Mouse (Mus musculus): ENCODE measurements around the gene Armc3. TPM values are rescaled to one million over a fixed set of nuclear protein-coding genes. Genes with fewer than 3 reads are reported as not detected.
A peak's percentile ranks its signal among the peaks of the same experiment; 100 is the strongest.
"Not testable (repeated sequence)": the region's sequence is repeated elsewhere in the genome, so short reads cannot be mapped to it uniquely, and the experiment has no call there.

The Armc3 gene
- polyA plus RNA-seq, 1 experiment from 2014 or later: 2.0 TPM

DNA sequence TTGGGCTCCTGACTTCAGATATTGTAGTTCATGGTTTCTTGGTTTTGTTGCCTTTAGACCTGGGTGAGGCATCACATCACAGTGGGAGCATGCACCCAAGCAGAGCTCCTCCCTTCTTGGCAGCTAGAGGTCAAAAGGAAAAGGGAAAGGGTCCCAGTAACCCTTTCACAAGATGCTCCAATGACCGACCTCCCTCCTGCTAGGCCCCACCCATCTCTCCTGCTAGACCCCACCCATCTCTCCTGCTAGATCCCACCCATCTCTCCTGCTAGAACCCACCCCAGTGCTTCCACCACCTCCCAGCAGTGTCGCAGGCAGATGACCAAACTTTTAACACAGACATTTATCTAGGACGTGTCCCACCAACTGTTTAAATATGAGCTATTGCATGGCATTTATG is 93.3 kb downstream of the Armc3 start:
- no peak for DNase-seq (ENCODE audit: low spot score)
- Histone ChIP-seq H3K9ac (replicated peaks; ENCODE audit: low read depth) (no peak overlapping the region), H3K4me3 (ENCODE audit: low read depth, low read length) (no peak overlapping the region), H3K4me1 (ENCODE audit: insufficient read depth, low read depth, low read length) (no peaks in the 10 kb centered on the region), H3K4me2 (replicated peaks; ENCODE audit: low read depth, low read length) (no peak overlapping the region), H3K27me3 (replicated peaks; ENCODE audit: insufficient read depth, low read length) (no peaks in the 10 kb centered on the region), H3K36me3 (ENCODE audit: insufficient read depth, low read length) (no peaks in the 10 kb centered on the region), H3K9me3 (ENCODE audit: low read length) (no peaks in the 10 kb centered on the region), H3K27ac (ENCODE audit: low read length) (no peak overlapping the region)
- ATAC-seq: no peak
- 34% methylated on average over 3 of the region's 3 CpGs for WGBS
- TF ChIP-seq CTCF (IDR thresholded peaks at IDR 0.05) (no peak), EP300 (IDR thresholded peaks at IDR 0.05) (no peak)

GRCm38 (mm10) chr2:19300345-19301089 is 101.4 kb downstream of the Armc3 start:
- ATAC-seq: no peak

GRCm38 (mm10) chr2:19301251-19301650 is 102.1 kb downstream of the Armc3 start:
- H3K27me3 ChIP-seq (replicated peaks; ENCODE audit: insufficient read depth, low read length): no peaks in the 10 kb centered on the region
- no peaks in the 10 kb centered on the region for H3K36me3 ChIP-seq (ENCODE audit: insufficient read depth, low read length)
- peak; percentile 59 for DNase-seq (ENCODE audit: low spot score)
- TF ChIP-seq EP300 (IDR thresholded peaks at IDR 0.05): no peak
- TF ChIP-seq CTCF (IDR thresholded peaks at IDR 0.05): no peak
- no peak overlapping the region for H3K9ac ChIP-seq (replicated peaks; ENCODE audit: low read depth)
- 0 out of 2 replicates have a peak, but pooled peaks cover 5% of the 10 kb centered on the region for H3K4me1 ChIP-seq (ENCODE audit: insufficient read depth, low read depth, low read length)
- 0 out of 2 replicates have a peak overlapping the region, but pooled peaks have one; percentile 1 for H3K27ac ChIP-seq (ENCODE audit: low read length)
- peak; percentile 77 for ATAC-seq
- no peak overlapping the region for H3K4me3 ChIP-seq (ENCODE audit: low read depth, low read length)
- peak overlapping the region; percentile 27 for H3K4me2 ChIP-seq (replicated peaks; ENCODE audit: low read depth, low read length)
- WGBS: 2% methylated on average over 6 of the region's 6 CpGs
- no peaks in the 10 kb centered on the region for H3K9me3 ChIP-seq (ENCODE audit: low read length)

More at GRCm38 (mm10) chr2:19300345-19301089, 101.4 kb downstream of the Armc3 start:
- H3K36me3 ChIP-seq (ENCODE audit: insufficient read depth, low read length): no peaks in the 10 kb centered on the region
- peak; percentile 9 for DNase-seq (ENCODE audit: low spot score)
- H3K27me3 ChIP-seq (replicated peaks; ENCODE audit: insufficient read depth, low read length): no peaks in the 10 kb centered on the region
- H3K4me1 ChIP-seq (ENCODE audit: insufficient read depth, low read depth, low read length): 0 out of 2 replicates have a peak, but pooled peaks cover 5% of the 10 kb centered on the region
- TF ChIP-seq EP300 (IDR thresholded peaks at IDR 0.05) (no peak), CTCF (IDR thresholded peaks at IDR 0.05) (no peak)
- H3K4me2 ChIP-seq (replicated peaks; ENCODE audit: low read depth, low read length): no peak overlapping the region
- no peak overlapping the region for H3K27ac ChIP-seq (ENCODE audit: low read length)
- WGBS: 61% methylated on average over 9 of the region's 9 CpGs
- H3K9ac ChIP-seq (replicated peaks; ENCODE audit: low read depth): no peak overlapping the region
- H3K9me3 ChIP-seq (ENCODE audit: low read length): no peaks in the 10 kb centered on the region
- H3K4me3 ChIP-seq (ENCODE audit: low read depth, low read length): no peak overlapping the region

DNA sequence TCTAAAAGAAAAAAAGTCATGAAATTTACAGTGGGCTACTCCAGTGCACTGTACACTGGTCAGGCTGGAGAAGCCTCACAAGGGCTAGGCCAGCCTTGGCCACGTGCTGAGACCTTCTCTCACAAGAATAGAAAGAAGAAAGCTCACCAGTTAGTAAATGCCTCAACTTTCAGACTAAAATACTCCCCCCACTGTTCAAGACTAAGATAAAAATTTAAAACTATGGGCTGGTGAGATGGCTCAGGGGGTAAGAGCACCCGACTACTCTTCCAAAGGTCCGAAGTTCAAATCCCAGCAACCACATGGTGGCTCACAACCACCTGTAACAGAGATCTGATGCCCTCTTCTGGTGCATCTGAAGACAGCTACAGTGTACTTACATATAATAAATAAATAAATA is 104.0 kb downstream of the Armc3 start:
- not testable (repeated sequence) for H3K27me3 ChIP-seq (replicated peaks; ENCODE audit: insufficient read depth, low read length); H3K36me3 ChIP-seq (ENCODE audit: insufficient read depth, low read length); H3K9ac ChIP-seq (replicated peaks; ENCODE audit: low read depth); H3K4me3 ChIP-seq (ENCODE audit: low read depth, low read length); DNase-seq (ENCODE audit: low spot score); H3K27ac ChIP-seq (ENCODE audit: low read length); H3K9me3 ChIP-seq (ENCODE audit: low read length); H3K4me2 ChIP-seq (replicated peaks; ENCODE audit: low read depth, low read length); ATAC-seq; H3K4me1 ChIP-seq (ENCODE audit: insufficient read depth, low read depth, low read length)
- 89% methylated on average over 3 of the region's 3 CpGs for WGBS

DNA sequence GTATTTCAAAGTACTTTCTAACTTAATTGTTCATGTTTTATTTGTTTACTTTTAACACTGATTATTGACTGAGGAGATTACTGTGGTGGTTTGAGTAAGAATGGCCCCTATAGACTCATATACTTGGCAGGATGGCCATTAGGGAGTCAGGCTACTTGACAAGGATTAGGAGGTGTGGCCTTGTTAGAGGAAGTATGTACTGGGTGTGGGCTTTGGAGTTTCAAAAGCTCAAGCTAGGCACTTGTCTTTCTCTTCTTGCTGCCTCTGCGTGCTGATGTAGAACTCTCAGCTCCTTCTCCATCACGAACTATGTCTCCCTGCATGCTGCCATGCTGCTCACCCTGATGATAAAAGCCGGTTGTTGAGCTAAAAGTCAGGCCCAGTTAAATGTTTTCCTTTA is 111.4 kb downstream of the Armc3 start:
- whole genome bisulfite sequencing: 76% methylated on average over 3 of the region's 3 CpGs
- no peaks in the 10 kb centered on the region for H3K9me3 ChIP-seq (ENCODE audit: low read length)
- no peaks in the 10 kb centered on the region for H3K27me3 ChIP-seq (replicated peaks; ENCODE audit: insufficient read depth, low read length)
- H3K4me2 ChIP-seq (replicated peaks; ENCODE audit: low read depth, low read length): no peak overlapping the region
- H3K4me1 ChIP-seq (ENCODE audit: insufficient read depth, low read depth, low read length): no peaks in the 10 kb centered on the region
- H3K9ac ChIP-seq (replicated peaks; ENCODE audit: low read depth): no peak overlapping the region
- TF ChIP-seq EP300 (IDR thresholded peaks at IDR 0.05) (no peak), CTCF (IDR thresholded peaks at IDR 0.05) (no peak)
- ATAC-seq: no peak
- H3K36me3 ChIP-seq (ENCODE audit: insufficient read depth, low read length): no peaks in the 10 kb centered on the region
- H3K27ac ChIP-seq (ENCODE audit: low read length): no peak overlapping the region
- no peak for DNase-seq (ENCODE audit: low spot score)
- H3K4me3 ChIP-seq (ENCODE audit: low read depth, low read length): no peak overlapping the region

DNA sequence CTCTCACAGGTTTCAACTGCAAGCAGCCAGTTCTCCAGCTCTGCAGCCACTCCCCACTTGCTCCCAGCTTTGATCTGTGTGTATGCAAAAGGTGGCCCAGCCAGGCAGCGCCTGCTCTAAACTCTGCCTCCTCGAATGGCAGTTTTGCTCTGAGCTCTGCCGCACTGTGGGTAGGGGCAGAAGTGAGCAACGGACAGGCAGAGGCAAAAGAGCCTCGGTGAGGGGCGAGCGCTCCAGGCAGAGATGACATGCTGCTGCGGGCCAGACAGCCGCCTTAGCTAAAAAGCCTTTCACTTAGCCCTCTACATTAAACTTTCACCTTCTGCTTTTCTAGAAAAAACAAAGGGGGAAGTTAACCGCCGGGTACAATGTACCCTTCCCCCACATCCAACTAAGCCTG is 117.0 kb downstream of the Armc3 start:
- TF ChIP-seq EP300 (IDR thresholded peaks at IDR 0.05): no peak
- TF ChIP-seq CTCF (IDR thresholded peaks at IDR 0.05): no peak
- no peak for ATAC-seq
- H3K4me2 ChIP-seq (replicated peaks; ENCODE audit: low read depth, low read length): no peak overlapping the region

More for the DNA sequence above, 117.0 kb downstream of the Armc3 start:
- no peak for DNase-seq (ENCODE audit: low spot score)
- 47% methylated on average over 11 of the region's 11 CpGs for WGBS
- Histone ChIP-seq H3K36me3 (ENCODE audit: insufficient read depth, low read length) (no peaks in the 10 kb centered on the region), H3K9ac (replicated peaks; ENCODE audit: low read depth) (no peak overlapping the region), H3K27me3 (replicated peaks; ENCODE audit: insufficient read depth, low read length) (no peaks in the 10 kb centered on the region), H3K27ac (ENCODE audit: low read length) (no peak overlapping the region), H3K9me3 (ENCODE audit: low read length) (no peaks in the 10 kb centered on the region), H3K4me3 (ENCODE audit: low read depth, low read length) (no peak overlapping the region), H3K4me1 (ENCODE audit: insufficient read depth, low read depth, low read length) (no peaks in the 10 kb centered on the region)
